Mouse (Mus musculus) cerebellum, adult 2 months (tissue): ENCODE measurements around the gene Gimap5.

Source experiments
- CTCF ChIP-seq: fragments of 200-500 bp; IDR thresholded peaks from 2 replicates; pipeline ENCODE4 v1.5.1; 2011; ENCODE audit warnings: low read depth, mild to moderate bottlenecking, control low read depth, low read length, moderate library complexity, borderline replicate concordance; ENCODE audit not compliant: insufficient read depth
- POLR2A ChIP-seq: fragments of 200-500 bp; IDR thresholded peaks from 2 replicates; pipeline ENCODE4 v1.6.1; 2011; ENCODE audit warnings: low read length, control low read depth, borderline replicate concordance; ENCODE audit not compliant: insufficient read depth

DNA sequence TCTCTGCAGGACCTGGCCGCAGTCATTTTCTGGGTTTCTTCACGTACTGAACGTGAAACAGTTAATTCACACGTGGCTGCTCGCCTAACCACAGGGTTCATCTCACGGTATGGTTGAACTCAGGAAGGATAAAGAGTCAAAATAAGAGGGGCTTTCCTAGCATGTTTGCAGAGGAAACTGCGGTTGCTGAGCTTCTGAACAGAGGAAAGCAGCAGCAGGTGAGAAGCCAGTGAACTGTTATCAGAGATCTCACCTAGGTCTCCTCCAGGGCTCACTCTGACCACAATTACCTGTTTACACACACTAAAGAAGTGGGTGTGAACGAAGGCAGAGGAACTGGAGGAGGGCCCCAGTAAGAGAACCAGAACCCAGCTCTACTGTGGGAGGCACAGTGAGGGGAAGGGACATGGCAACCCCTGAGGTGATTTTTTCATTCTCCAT lies 13.1 kb upstream of the Gimap5 start:
- no peak for TF ChIP-seq POLR2A
- no peak for TF ChIP-seq CTCF
